Mouse (Mus musculus) heart, postnatal 0 days (tissue): ENCODE results near the gene Ppp1r16b.

Experiments used
- CTCF ChIP-seq: IDR thresholded peaks from 2 replicates; pipeline ENCODE4 v1.5.1; 2016; ENCODE audit warnings: antibody characterized with exemption, control low read depth, low read depth
- EP300 ChIP-seq: IDR thresholded peaks from 2 replicates; pipeline ENCODE4 v1.6.1; 2016; ENCODE audit warnings: antibody characterized with exemption, low read depth

GRCm38 (mm10) chr2:158722135-158722534 lies 56.9 kb downstream of the Ppp1r16b start:
- TF ChIP-seq CTCF = no peak
- TF ChIP-seq EP300 = no peak
